Mouse (Mus musculus): Measurements from ENCODE around the gene Mmrn2.
"Not testable (repeated sequence)": the region's sequence is repeated elsewhere in the genome, so short reads cannot be mapped to it uniquely, and the experiment has no call there.

The Mmrn2 gene

DNA sequence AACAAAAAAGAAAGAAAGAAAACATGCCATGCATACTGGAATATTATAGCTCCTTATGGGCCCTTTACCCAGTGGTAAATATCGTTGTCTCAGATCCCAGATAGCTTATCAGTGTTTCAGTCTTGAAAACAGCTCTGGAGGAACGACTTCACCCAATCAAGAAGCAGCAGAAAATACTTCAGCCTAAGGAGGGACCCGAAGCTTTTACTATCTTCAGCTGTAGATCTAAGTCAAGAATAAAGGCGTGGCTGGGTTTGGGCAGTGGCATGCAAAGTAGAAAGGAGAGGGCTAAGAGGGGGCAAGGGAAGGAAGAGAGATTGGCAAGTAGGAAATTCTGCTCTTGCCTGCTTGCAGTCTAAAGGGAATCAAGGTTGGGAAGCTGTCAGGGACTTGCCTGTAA lies 13.1 kb upstream of the Mmrn2 start:
- in situ Hi-C loops (cut with MboI): no loop called here

DNA sequence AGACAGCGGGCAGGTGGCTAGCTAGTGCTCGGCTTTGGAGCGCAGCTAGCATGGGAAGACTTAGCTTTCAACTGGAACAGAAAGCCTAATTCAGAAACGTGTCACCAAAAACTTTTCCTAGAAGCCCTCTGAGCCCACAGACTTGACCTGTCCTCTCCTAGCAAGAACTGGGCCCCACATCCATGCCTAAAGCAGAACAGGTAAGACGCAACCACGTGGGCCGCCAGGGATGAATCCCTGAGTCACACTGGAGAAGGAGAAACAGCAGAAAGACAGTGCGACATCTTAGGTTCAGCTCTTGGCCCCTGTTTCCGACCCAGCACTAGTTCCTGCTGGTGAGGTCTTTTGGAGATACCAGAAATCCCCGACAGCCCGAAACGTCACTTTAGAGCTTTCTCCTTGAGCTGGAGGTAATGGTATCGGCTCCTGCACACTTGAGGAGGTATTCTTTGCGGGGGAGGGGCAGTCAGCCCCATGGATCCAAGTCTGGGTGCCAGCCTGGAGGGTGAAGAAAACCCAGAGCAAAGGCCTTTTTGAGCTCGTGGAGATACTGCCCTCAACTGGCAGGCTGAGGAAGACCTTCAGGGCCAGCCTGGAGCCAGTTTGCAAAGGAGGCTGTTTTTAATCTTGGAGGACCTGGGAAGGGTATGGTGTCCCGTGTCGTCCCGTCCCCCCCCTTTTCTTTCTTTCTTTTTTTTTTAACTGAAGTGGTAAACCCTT lies 12.4 kb upstream of the Mmrn2 start:
- in situ Hi-C loops (cut with MboI): no loop called here

GRCm38 (mm10) chr14:34363490-34364253 lies 11.6 kb upstream of the Mmrn2 start:
- in situ Hi-C loops (cut with MboI): no loop called here

DNA sequence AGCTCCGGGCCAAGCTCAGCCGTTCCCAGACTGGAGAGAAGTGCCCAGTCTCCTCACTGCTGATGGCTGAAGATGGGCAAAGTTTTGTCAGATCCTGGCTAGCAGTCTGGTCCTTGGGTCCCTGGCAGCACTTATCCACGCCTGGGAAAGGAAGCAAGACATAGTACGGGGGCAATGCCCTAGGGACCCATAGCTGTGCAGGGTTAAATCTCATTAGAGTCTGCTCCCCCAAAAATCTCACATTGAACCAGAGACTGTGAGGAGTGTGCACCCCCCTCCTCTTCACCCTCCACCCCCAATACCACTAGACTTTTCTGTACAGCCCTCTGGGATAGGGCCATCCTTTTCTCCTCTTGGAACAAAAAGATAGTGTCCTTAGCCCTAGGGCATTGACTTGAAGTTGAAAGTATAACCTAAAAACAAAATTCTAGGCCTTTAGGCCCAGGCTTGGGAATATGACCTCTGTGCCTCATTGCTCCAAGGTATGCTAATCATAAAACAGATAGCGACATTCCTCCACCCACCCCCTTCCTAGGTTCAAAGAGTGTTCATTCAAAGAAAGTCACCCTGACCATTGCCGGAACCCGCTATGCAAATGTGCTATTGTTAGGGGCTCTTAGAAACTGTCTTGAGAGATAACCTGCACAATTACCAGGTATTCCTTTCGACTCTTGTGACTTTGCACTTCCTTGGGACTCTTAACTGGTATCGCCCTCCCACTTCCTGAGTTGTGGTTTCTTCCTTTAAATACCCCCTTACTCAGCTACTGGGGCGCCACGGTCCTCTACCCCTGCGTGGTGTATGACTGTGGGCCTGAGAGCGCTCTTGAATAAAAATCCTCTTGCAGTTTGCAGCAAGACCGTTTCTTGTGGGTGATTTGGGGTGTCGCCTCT lies 10.8 kb upstream of the Mmrn2 start:
- in situ Hi-C loops (cut with MboI): not testable (repeated sequence)

- in situ Hi-C loops (cut with MboI): no loop called here
Measured at GRCm38 (mm10) chr14:34365147-34365507, 10.1 kb upstream of the Mmrn2 start.

DNA sequence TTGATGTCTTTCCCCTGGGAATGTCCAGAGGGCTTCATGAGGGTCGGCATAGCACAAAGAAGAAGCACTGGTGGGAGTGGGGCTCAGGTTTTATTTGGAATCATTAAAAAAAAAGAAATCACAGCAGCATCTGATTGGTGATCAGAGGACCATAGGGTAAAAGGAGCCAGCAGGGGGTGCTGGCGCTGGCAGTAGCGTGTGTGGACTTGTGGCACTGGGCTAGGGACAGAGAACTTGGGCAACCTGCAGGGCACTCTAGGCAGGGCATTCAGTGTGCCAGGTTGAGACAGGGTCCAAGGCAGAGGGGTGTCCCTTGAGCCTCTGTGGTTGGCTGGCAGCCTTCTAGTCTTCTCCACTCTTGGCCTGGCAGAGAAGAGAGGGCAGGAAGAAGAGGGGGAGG lies 5.1 kb upstream of the Mmrn2 start:
- in situ Hi-C loops (cut with MboI): no loop called here

DNA sequence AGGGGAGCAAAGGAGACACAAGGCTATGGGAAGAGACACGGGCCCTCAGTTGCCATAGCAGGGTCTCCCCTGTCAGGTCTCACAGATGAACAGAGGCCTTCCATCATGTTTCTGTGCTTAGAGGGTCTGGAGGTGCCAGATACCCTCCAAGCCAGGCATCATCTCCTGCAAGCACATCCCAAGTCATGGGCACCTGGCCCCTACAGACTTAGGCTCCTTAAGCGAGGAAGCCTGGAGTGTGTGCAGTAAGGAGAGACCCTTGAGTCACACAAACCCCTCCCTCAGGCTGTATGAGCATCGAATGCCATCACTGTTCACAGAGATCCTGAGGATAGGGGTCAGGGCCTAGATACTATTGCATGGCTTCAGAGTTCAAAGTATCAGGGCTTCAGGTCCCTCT lies 4.3 kb upstream of the Mmrn2 start:
- in situ Hi-C loops (cut with MboI): no loop called here

GRCm38 (mm10) chr14:34371763-34372162 lies 3.5 kb upstream of the Mmrn2 start:
- in situ Hi-C loops (cut with MboI): no loop called here

DNA sequence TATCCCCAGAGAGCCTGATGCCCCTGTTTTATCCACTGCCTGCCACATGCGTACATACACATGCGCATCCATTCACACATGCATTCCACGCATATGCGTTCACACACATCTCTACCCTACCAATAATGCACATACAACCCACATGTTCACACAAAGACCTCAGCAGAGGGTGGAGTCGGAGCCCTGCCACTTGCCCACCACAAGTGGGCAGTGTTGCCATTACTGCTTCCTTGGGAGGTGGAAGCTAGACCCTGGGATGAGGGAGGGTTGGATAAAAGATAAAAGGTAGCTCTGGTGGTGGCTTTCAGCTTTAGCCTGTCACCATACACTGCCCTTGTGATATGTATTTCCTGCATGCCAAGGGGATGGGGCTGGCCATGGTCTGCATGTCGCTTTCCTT lies 2.6 kb upstream of the Mmrn2 start:
- in situ Hi-C loops (cut with MboI): no loop called here

GRCm38 (mm10) chr14:34373581-34373980 lies 1.7 kb upstream of the Mmrn2 start:
- in situ Hi-C loops (cut with MboI): no loop called here

DNA sequence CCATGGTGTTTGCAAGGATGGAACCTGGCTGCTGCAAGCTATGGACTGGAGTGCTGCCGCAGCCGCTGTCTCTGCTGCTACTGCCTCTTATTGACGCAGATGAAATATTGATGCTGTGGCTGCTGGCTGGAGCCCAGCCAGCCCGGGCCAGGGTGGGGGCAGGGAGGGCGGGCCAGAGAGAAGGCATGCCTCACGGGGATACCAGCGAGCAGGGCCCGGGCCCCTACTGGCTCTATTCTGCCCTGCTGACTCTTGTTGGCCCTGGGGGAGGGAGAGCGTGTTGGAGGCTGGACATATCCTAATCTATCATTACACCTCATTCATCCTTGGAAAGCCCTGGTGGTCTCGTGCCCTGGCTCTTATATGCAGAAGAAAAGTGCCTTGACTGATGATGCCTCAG lies 688 bp upstream of the Mmrn2 start, which contains the start of gene Sncg:
TSS of gene Sncg (minus strand) at position 213 of the 400 bp plus-strand sequence.
- in situ Hi-C loops (cut with MboI): no loop called here

GRCm38 (mm10) chr14:34375941-34376340 lies 676 bp downstream of the Mmrn2 start:
- in situ Hi-C loops (cut with MboI): no loop called here

GRCm38 (mm10) chr14:34377121-34377520 lies 1.9 kb downstream of the Mmrn2 start:
- in situ Hi-C loops (cut with MboI): no loop called here

- in situ Hi-C loops (cut with MboI): no loop called here
Measured at GRCm38 (mm10) chr14:34378560-34379331, 3.5 kb downstream of the Mmrn2 start.

DNA sequence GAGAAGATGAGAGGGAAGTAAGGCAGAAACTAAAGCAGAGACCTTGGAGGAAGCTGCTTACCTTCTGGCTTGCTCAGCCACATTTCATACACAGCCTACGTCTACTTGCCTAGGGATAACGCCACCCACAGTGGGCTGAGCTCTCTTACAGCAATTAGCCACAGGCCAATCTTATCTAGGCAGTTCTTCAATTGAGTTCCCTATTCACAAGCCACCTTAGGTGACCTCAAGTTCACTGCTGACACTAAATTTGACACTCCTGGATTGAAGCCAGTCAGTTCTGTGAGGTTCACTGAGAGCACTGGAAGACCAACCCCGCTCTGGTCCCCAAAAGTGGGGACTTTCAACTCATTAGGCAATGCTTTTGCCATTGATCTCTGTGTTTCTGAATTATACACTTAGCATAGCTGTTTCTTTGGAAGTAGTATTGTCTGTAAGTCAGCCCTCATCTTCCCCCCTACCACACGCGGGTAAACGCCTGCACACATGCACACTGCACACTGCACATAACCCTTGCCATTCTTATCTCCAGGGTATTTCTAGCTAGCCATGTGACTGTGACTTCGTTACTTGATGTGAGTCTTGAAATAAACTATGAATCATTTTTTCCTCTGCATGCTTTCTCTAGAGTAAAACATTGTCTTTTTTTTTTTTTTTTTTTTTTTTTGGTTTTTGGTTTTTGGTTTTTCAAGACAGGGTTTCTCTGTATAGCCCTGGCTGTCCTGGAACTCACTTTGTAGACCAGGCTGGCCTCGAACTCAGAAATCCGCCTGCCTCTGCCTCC lies 7.8 kb downstream of the Mmrn2 start:
- in situ Hi-C loops (cut with MboI): no loop called here

DNA sequence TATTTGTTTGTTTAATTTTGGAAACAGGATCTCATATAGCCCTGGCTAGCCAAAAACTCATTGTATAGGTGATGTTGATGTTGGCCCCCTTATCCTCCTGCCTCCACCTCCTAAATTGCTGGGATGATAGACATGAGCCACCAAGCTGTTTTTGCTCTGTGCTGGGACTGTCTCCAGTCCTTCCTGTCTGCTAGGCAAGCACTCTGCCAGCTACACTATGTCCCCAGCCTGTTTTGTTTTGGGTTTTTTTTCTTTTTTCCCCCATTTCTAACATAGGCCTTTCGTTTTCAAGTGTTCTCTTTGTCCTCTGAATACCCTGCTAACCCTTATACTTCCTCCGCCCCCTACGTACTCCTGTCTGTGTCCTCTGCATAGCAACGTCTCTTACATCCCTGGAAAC lies 18.0 kb downstream of the Mmrn2 start:
- in situ Hi-C loops (cut with MboI): no loop called here

DNA sequence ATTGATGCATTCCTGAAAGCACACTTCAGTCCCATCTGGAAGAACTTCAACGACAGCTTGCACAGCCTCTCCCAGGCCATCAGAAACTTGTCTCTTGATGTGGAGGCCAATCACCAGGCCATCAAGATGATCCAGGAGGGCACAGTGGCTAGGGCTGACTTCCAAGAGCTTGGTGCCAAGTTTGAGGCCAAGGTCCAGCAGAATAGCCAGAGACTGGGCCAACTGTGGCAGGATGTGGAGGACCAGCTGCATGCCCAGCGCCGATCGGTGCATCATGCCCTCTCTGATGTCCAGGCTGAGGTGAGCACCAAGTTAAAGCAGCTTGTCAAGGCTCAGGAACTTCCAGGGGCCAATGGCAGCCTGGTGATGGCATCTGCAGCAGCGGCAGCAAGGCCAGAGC lies 22.6 kb downstream of the Mmrn2 start:
- in situ Hi-C loops (cut with MboI): no loop called here

DNA sequence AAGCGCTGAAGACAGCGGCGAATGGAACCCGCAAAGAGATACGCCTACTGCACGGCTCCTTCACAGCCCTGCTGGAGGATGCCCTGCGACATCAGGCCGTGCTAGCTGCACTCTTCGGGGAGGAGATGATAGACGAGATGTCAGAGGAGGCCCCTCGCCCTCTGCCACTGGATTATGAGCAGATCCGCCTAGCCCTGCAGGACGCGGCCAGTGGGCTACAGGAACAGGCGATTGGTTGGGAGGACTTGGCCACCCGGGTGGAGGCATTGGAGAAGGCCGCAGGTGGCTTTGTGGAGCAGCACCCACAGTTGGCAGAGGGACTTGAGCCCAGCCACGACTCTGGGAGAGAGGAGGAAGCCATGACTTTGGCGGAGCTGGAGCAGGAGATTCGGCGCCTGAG lies 23.6 kb downstream of the Mmrn2 start:
- in situ Hi-C loops (cut with MboI): no loop called here

DNA sequence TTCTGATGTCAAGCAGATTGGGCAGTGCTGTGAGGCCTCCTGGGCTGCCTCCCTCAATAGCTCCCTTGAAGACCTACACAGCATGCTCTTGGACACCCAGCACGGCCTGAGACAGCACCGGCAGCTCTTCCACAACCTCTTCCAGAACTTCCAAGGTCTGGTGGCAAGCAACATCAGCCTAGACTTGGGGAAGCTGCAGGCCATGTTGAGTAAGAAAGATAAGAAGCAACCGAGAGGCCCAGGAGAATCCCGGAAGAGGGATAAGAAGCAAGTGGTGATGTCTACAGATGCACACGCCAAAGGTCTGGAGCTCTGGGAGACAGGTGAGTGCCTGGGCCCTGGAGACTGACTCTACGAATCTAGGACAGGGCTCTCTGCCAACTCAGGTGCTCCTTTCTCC lies 24.0 kb downstream of the Mmrn2 start:
- in situ Hi-C loops (cut with MboI): no loop called here

DNA sequence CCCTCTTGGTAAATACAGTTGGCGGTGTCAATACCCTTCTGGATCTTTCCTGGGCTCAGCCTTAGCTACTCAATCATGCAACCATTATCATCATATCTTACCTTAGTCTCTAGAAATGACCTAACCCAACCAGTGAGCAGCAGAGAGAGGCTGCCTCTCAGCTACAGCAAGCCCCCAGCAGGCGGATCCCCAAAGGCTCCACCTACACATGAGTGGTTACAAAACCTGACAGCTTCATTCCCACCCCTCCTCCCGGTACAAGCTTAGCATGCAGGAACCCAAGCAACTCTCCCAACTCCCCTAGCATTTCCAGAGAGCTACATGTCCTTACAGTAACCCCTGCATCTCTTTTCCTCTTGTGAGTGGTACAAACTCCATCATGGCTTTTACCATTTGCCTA lies 24.8 kb downstream of the Mmrn2 start:
- in situ Hi-C loops (cut with MboI): no loop called here

DNA sequence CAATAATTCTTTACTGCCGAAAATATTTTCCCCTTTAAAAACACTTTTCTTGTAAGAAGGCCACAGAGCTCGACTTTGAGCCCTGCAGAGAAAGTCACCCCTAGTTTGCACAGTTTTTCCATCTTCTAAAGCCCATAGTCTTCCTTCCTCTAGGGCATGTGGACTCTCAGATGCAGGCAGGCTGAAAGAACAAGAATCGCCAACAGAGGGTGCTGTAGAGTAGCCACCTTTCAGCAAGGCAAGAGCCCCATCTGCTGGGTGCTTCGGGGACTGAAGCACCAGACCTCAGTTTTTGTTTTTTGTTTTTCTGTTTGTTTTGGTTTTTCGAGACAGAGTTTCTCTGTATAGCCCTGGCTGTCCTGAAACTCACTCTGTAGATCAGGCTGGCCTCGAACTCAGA lies 25.9 kb downstream of the Mmrn2 start:
- in situ Hi-C loops (cut with MboI): no loop called here

Measured in mature B cell (primary cell).